In genomic region chrX:103447539-103448169, GRCm38 (mm10) we compare ENCODE assay signal across 9 mouse cellular contexts. TPM values are rescaled to one million over a fixed set of nuclear protein-coding genes. Genes with fewer than 3 reads are reported as not detected.
DNase-seq lines count a peak whose midpoint lies in the region; ATAC-seq and TF ChIP-seq lines count a peak whose summit lies in the region.
"Had no signal": no experiment of that assay in that cellular context is flagged by ENCODE, and none has a peak within 500 bp of the region (broad histone marks: within the 10 kb centered on the region; RNA-seq: fewer than 3 reads in every experiment).

No protein-coding gene starts in this region.

- no peak for ATAC-seq in heart, embryonic 15.5 days (replicated peaks; ENCODE audit: insufficient number of reproducible peaks, insufficient read depth, low FRiP score, low read depth)
- ATAC-seq in kidney, embryonic 16.5 days (ENCODE audit: low FRiP score, low TSS enrichment), result peak; percentile 73; the same call in 1 of the 2 replicates
- ATAC-seq in lung, embryonic 15.5 days (ENCODE audit: borderline replicate concordance, extremely low read depth, low FRiP score, low TSS enrichment), result peak; percentile 90

- H3K36me3 ChIP-seq in heart, embryonic 15.5 days, result no peaks in the 10 kb centered on the region
- no peaks in the 10 kb centered on the region for H3K36me3 ChIP-seq in kidney, embryonic 16.5 days (ENCODE audit: insufficient read depth, low read length)
- no peaks in the 10 kb centered on the region for H3K36me3 ChIP-seq in lung, embryonic 15.5 days

- no peaks in the 10 kb centered on the region for H3K9me3 ChIP-seq in heart, embryonic 15.5 days (replicated peaks)
- H3K9me3 ChIP-seq in kidney, embryonic 16.5 days (ENCODE audit: low read length), result no peaks in the 10 kb centered on the region
- no peaks in the 10 kb centered on the region for H3K9me3 ChIP-seq in lung, embryonic 15.5 days

- H3K27me3 ChIP-seq in heart, embryonic 15.5 days, result peaks cover 53% of the 10 kb centered on the region
- peaks cover 39% of the 10 kb centered on the region for H3K27me3 ChIP-seq in kidney, embryonic 16.5 days (ENCODE audit: insufficient read depth, low read length)
- peaks cover 31% of the 10 kb centered on the region for H3K27me3 ChIP-seq in lung, embryonic 15.5 days

- H3K4me2 ChIP-seq in heart, embryonic 15.5 days, result peak overlapping the region; percentile 73
- peak overlapping the region; percentile 59 for H3K4me2 ChIP-seq in kidney, embryonic 16.5 days (replicated peaks; ENCODE audit: low read depth, low read length)
- H3K4me2 ChIP-seq in lung, embryonic 15.5 days, result peak overlapping the region; percentile 55

- WGBS in heart, embryonic 15.5 days, result 5% methylated on average over 34 of the region's 34 CpGs
- 10% methylated on average over 34 of the region's 34 CpGs for WGBS in kidney, embryonic 16.5 days
- WGBS in lung, embryonic 15.5 days, result 6% methylated on average over 34 of the region's 34 CpGs

- peak; percentile 2 to 23 for DNase-seq in left cerebral cortex, adult 18-20 months (ENCODE audit: low spot score in 2 of 2)
- DNase-seq in left cerebral cortex, adult 11 months (ENCODE audit: low spot score), result no peak
- DNase-seq in retina, embryonic 14.5 days (ENCODE audit: low spot score), result peak; percentile 8
- DNase-seq in urinary bladder, postnatal 14 days (ENCODE audit: low spot score), result peak; percentile 12

- no peak for TF ChIP-seq POLR2A in cortical plate, adult 2 months (IDR thresholded peaks at IDR 0.05; ENCODE audit: extremely low read depth, insufficient read depth, low read length)

- no peak for TF ChIP-seq CTCF in cortical plate, adult 2 months (IDR thresholded peaks at IDR 0.05; ENCODE audit: extremely low read depth, insufficient read depth, low read length)

- no peak overlapping the region for H3K27ac ChIP-seq in cortical plate, adult 2 months (ENCODE audit: insufficient read depth, low read length)
- H3K27ac ChIP-seq in heart, embryonic 15.5 days, result no peak overlapping the region
- no peak overlapping the region for H3K27ac ChIP-seq in kidney, embryonic 16.5 days (ENCODE audit: low read length)
- no peak overlapping the region for H3K27ac ChIP-seq in lung, embryonic 15.5 days
- H3K27ac ChIP-seq: macrophage had no signal

- no peak overlapping the region for H3K9ac ChIP-seq in heart, embryonic 15.5 days
- H3K9ac ChIP-seq in kidney, embryonic 16.5 days (replicated peaks; ENCODE audit: low read length), result peak overlapping the region; percentile 2; the same call in 1 of the 2 replicates
- no peak overlapping the region for H3K9ac ChIP-seq in lung, embryonic 15.5 days

- H3K4me3 ChIP-seq in cortical plate, adult 2 months (ENCODE audit: insufficient read depth, low read length), result peak overlapping the region; percentile 44
- H3K4me3 ChIP-seq in heart, embryonic 15.5 days, result peak overlapping the region; percentile 47
- peak overlapping the region; percentile 34 for H3K4me3 ChIP-seq in kidney, embryonic 16.5 days (ENCODE audit: low read length)
- peak overlapping the region; percentile 38 for H3K4me3 ChIP-seq in lung, embryonic 15.5 days

- H3K4me1 ChIP-seq in cortical plate, adult 2 months (ENCODE audit: control insufficient read depth, insufficient read depth, low read length), result no peaks in the 10 kb centered on the region
- no peaks in the 10 kb centered on the region for H3K4me1 ChIP-seq in heart, embryonic 15.5 days (replicated peaks)
- no peaks in the 10 kb centered on the region for H3K4me1 ChIP-seq in kidney, embryonic 16.5 days (ENCODE audit: insufficient read depth, low read length)
- no peaks in the 10 kb centered on the region for H3K4me1 ChIP-seq in lung, embryonic 15.5 days

RNA-seq across cellular contexts. Expression of gene Gm26992, which starts 25.8 kb away (rescaled TPM):
- total RNA-seq in left cerebral cortex, adult 18-20 months (2021), result 1 to 10 TPM in 1 of 2 experiments, not detected in 1; 1.5 TPM
- 0.59 TPM in 1 of 2 replicates, not detected in the other for polyA plus RNA-seq in cortical plate, adult 2 months (2012; rRNA removed)
- polyA plus RNA-seq in heart, embryonic 15.5 days (2015; fragmentation: Nextera tagmentation; extraction: Ambion mirVana), result not detected in 2 replicates
- not detected in 2 replicates for polyA plus RNA-seq in kidney, embryonic 16.5 days (2015; fragmentation: Nextera tagmentation; extraction: Ambion mirVana)
- not detected in 2 replicates for polyA plus RNA-seq in lung, embryonic 15.5 days (2015; fragmentation: Nextera tagmentation; extraction: Ambion mirVana)
- polyA plus RNA-seq: macrophage had no signal

RNA-seq across cellular contexts. Expression of gene Tsx, which starts 33.4 kb away (rescaled TPM):
- not detected for total RNA-seq in left cerebral cortex, adult 18-20 months (2021)
- polyA plus RNA-seq in cortical plate, adult 2 months (2012; rRNA removed), result 0.49 and 0.73 TPM in 2 replicates
- polyA plus RNA-seq in heart, embryonic 15.5 days (2015; fragmentation: Nextera tagmentation; extraction: Ambion mirVana), result 0.26 TPM in 1 of 2 replicates, not detected in the other
- 0.20 and 0.67 TPM in 2 replicates for polyA plus RNA-seq in kidney, embryonic 16.5 days (2015; fragmentation: Nextera tagmentation; extraction: Ambion mirVana)
- 0.31 TPM in 1 of 2 replicates, not detected in the other for polyA plus RNA-seq in lung, embryonic 15.5 days (2015; fragmentation: Nextera tagmentation; extraction: Ambion mirVana)
- polyA plus RNA-seq: macrophage had no signal
